Mouse (Mus musculus) liver, embryonic 14.5 days (tissue): Measurements from ENCODE around the gene 4933424G06Rik.

ENCODE experiments used
- CTCF ChIP-seq: IDR thresholded peaks from 2 replicates; pipeline ENCODE4 v1.5.1; 2016; ENCODE audit warnings: antibody characterized with exemption, low read depth, control low read depth
- EP300 ChIP-seq: IDR thresholded peaks from 2 replicates; pipeline ENCODE4 v1.6.1; 2016; ENCODE audit warnings: antibody characterized with exemption, low read depth

GRCm38 (mm10) chr1:36768786-36769185 is 58.8 kb downstream of the 4933424G06Rik start:
- TF ChIP-seq CTCF, result no peak
- TF ChIP-seq EP300, result no peak
